Mouse (Mus musculus) gastrocnemius, adult 2 months (tissue): ENCODE measurements around the gene Myog. TPM values are rescaled to one million over a fixed set of nuclear protein-coding genes. Genes with fewer than 3 reads are reported as not detected.
"Not testable (repeated sequence)": the region's sequence is repeated elsewhere in the genome, so short reads cannot be mapped to it uniquely, and the experiment has no call there.

ENCODE experiments used
- DNase-seq: peaks from one replicate; pipeline ENCODE4 v3.0.0; 2022
- H3K27ac ChIP-seq: fragments of 200-600 bp; 2 replicates; pipeline ENCODE4 v1.8.1; 2022; ENCODE audit warnings: mild to moderate bottlenecking
- H3K4me3 ChIP-seq: fragments of 200-600 bp; 2 replicates; pipeline ENCODE4 v1.8.1; 2022; ENCODE audit warnings: mild to moderate bottlenecking, moderate library complexity
- CTCF ChIP-seq: fragments of 200-600 bp; IDR thresholded peaks from 2 replicates; pipeline ENCODE4 v1.8.1; 2022; ENCODE audit warnings: antibody characterized with exemption, mild to moderate bottlenecking, moderate library complexity
- intact Hi-C: fragments of 180-260 bp; cut with DNase I; formaldehyde crosslinking; loops from one replicate; pipeline ENCODE4 v1.15.1; 2025
- long read RNA-seq, 2 experiments: library from polyadenylated mRNA; stranded (forward); transcript quantifications; one replicate each; pipeline ENCODE4 v2.0.0; 2021
- total RNA-seq, 2 experiments: library from RNA; stranded (reverse); gene quantifications; 2 replicates each; pipeline ENCODE4 v1.2.3; 2021

Myog gene
- total RNA-seq: 10 to 100 TPM; 11.6 to 34.5 TPM
- long read RNA-seq, experiment 1, transcript Myog-201 (3 exons, 1,495 nt): major isoform, 73 of 79 reads
- long read RNA-seq, experiment 1, partial matches to known transcripts: 0 of 79 reads
- long read RNA-seq, experiment 1, other reads (novel, unspliced or antisense): 6 of 79 reads
- long read RNA-seq, experiment 2, transcript Myog-201 (3 exons, 1,495 nt): major isoform, 26 of 29 reads
- long read RNA-seq, experiment 2, partial matches to known transcripts: 0 of 29 reads
- long read RNA-seq, experiment 2, other reads (novel, unspliced or antisense): 3 of 29 reads

DNA sequence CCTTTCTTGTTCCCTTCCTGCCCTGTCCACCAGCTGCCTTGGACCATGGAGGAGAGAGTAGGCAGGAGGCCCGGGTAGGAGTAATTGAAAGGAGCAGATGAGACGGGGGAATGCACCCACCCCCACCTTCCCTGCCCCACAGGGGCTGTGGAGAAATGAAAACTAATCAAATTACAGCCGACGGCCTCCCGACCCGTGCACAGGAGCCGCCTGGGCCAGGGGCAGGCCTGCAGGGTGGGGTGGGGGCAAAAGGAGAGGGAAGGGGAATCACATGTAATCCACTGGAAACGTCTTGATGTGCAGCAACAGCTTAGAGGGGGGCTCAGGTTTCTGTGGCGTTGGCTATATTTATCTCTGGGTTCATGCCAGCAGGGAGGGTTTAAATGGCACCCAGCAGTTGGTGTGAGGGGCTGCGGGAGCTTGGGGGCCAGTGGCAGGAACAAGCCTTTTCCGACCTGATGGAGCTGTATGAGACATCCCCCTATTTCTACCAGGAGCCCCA lies at the start of gene Myog:
TSS of gene Myog (plus strand) at position 392 of the 502 bp plus-strand sequence.
- H3K27ac ChIP-seq: peak within 1 kb of the TSS; percentile 95
- H3K4me3 ChIP-seq: peak within 1 kb of the TSS; percentile 70
- intact Hi-C loops: loop anchor here (2.0 kb wide), 1 partner anchor 15 kb away; no protein-coding TSS in a partner anchor
- peak; percentile 81 for DNase-seq
- TF ChIP-seq CTCF: no peak

GRCm38 (mm10) chr1:134240701-134241100 lies 49.1 kb upstream of the Myog start:
- intact Hi-C loops: loop anchor here (5.0 kb wide), 1 partner anchor 82 kb away; no protein-coding TSS in a partner anchor
- DNase-seq: no peak

GRCm38 (mm10) chr1:134241298-134241697 lies 48.5 kb upstream of the Myog start:
- no peak overlapping the region for H3K4me3 ChIP-seq
- TF ChIP-seq CTCF: no peak
- H3K27ac ChIP-seq: no peak overlapping the region
- intact Hi-C loops: loop anchor here (5.0 kb wide), 1 partner anchor 81 kb away; no protein-coding TSS in a partner anchor
- DNase-seq: no peak

More at GRCm38 (mm10) chr1:134240701-134241100, 49.1 kb upstream of the Myog start:
- Histone ChIP-seq H3K4me3 (no peak overlapping the region), H3K27ac (no peak overlapping the region)
- TF ChIP-seq CTCF: no peak

- DNase-seq: no peak
- intact Hi-C loops: loop anchor here (5.0 kb wide), 1 partner anchor 80 kb away; no protein-coding TSS in a partner anchor
- no peak overlapping the region for H3K4me3 ChIP-seq
- TF ChIP-seq CTCF: no peak
- no peak overlapping the region for H3K27ac ChIP-seq
Observed at GRCm38 (mm10) chr1:134242286-134242685, 47.5 kb upstream of the Myog start.

DNA sequence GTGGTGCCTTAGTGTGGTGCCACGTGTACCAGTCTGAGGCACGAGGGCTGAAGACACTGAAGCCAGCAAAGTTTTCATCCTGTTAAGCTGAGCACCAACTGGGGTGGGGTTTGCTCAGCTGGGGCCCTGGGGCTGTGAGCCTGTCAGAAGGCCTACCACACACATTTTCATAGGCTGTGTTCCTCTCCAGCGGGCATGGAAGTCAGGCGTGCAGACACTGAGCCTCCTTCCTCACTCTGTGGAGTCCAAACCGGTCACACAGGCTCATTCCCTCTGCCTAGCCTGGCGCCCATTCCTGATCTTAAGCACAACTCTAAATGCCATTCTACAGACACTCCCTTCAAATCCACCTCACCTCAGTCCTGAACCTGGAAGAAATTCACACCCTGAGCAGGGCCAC lies 46.3 kb upstream of the Myog start:
- DNase-seq: no peak
- intact Hi-C loops: loop anchor here (5.0 kb wide), 1 partner anchor 79 kb away; no protein-coding TSS in a partner anchor

GRCm38 (mm10) chr1:134243948-134244914 lies 45.6 kb upstream of the Myog start:
- Histone ChIP-seq H3K27ac (peak overlapping the region; percentile 46; the same call in 1 of the 2 replicates), H3K4me3 (peak overlapping the region; percentile 33)
- TF ChIP-seq CTCF: peak; percentile 93
- intact Hi-C loops: loop anchor here (1.0 to 5.0 kb wide), 3 partner anchors 47 to 93 kb away; no protein-coding TSS in a partner anchor
- DNase-seq: peak; percentile 93

More for the DNA sequence above, 46.3 kb upstream of the Myog start:
- no peak overlapping the region for H3K4me3 ChIP-seq
- H3K27ac ChIP-seq: no peak overlapping the region
- no peak for TF ChIP-seq CTCF

- Histone ChIP-seq H3K27ac (no peak overlapping the region), H3K4me3 (no peak overlapping the region)
- peak; percentile 39 for DNase-seq
- intact Hi-C loops: loop anchor here (2.0 kb wide), 1 partner anchor 48 kb away; no protein-coding TSS in a partner anchor
- TF ChIP-seq CTCF: no peak
Observed at GRCm38 (mm10) chr1:134245004-134245717, 44.6 kb upstream of the Myog start.

GRCm38 (mm10) chr1:134246590-134246989 lies 43.2 kb upstream of the Myog start:
- DNase-seq: peak; percentile 41
- no peak for TF ChIP-seq CTCF
- intact Hi-C loops: no loop called here
- Histone ChIP-seq H3K27ac (peak overlapping the region; percentile 51), H3K4me3 (no peak overlapping the region)

DNA sequence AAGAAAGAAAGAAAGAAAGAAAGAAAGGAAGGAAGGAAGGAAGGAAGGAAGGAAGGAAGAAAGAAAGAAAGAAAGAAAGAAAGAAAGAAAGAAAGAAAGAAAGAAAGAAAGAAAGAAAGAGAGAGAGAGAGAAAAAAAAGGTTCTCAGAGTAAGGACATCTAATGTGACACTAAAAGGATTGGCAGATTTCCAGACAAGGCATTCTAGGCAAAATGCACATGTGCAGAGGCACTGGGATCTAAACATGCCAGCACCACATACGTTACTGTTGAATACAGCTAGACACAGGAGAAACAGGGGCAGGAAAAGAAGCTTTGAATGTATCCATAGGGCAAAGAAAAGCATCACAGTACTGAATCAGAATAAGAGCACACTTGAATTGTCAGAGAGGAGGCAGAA lies 40.1 kb upstream of the Myog start:
- intact Hi-C loops, H3K27ac ChIP-seq, DNase-seq, H3K4me3 ChIP-seq: not testable (repeated sequence)

DNA sequence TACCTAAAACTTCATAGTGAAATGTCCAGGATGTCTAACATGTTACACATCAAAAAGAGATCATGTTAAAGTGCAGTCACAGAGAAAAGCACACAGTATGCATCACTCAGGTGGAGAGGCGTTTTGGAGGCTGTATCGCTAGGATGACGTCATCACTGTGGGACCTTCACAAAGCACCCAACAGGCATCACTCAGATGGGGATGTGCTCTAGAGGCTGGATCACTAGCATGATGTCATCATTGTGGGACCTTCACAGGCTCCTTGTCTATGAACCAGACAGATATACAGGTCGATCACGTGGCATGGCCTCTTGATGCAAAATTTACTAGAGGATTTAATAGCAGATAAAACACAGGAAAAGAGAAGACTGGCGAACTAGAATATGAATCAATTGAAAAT lies 25.4 kb upstream of the Myog start:
- intact Hi-C loops: no loop called here

GRCm38 (mm10) chr1:134265797-134266196 lies 24.0 kb upstream of the Myog start:
- intact Hi-C loops: no loop called here
- TF ChIP-seq CTCF: no peak
- H3K27ac ChIP-seq: no peak overlapping the region
- DNase-seq: no peak
- H3K4me3 ChIP-seq: no peak overlapping the region

More for the DNA sequence above, 25.4 kb upstream of the Myog start:
- no peak for DNase-seq
- Histone ChIP-seq H3K4me3 (no peak overlapping the region), H3K27ac (no peak overlapping the region)
- no peak for TF ChIP-seq CTCF

GRCm38 (mm10) chr1:134270026-134270425 lies 19.8 kb upstream of the Myog start:
- intact Hi-C loops: no loop called here
- H3K27ac ChIP-seq: no peak overlapping the region
- DNase-seq: no peak
- no peak for TF ChIP-seq CTCF
- no peak overlapping the region for H3K4me3 ChIP-seq
